ENCODE assay signal across 8 mouse cellular contexts in genomic region chr7:80025391-80026117, GRCm38 (mm10). TPM values are rescaled to one million over a fixed set of nuclear protein-coding genes. Genes with fewer than 3 reads are reported as not detected.
DNase-seq lines count a peak whose midpoint lies in the region; ATAC-seq and TF ChIP-seq lines count a peak whose summit lies in the region.

No protein-coding gene starts in this region.

- peaks cover 31% of the 10 kb centered on the region for H3K4me1 ChIP-seq in kidney, embryonic 16.5 days (ENCODE audit: insufficient read depth, low read length)
- peaks cover 3% of the 10 kb centered on the region for H3K4me1 ChIP-seq in bone marrow, adult 2 months (ENCODE audit: control insufficient read depth, insufficient read depth, low read length)

- no peaks in the 10 kb centered on the region for H3K27me3 ChIP-seq in kidney, embryonic 16.5 days (ENCODE audit: insufficient read depth, low read length)

- H3K4me2 ChIP-seq in kidney, embryonic 16.5 days (replicated peaks; ENCODE audit: low read depth, low read length), result peak overlapping the region; percentile 98

- no peak for TF ChIP-seq CTCF in bone marrow, adult 2 months (IDR thresholded peaks at IDR 0.05; ENCODE audit: control insufficient read depth, insufficient read depth, low read length)

- peak overlapping the region; percentile 96 for H3K9ac ChIP-seq in kidney, embryonic 16.5 days (replicated peaks; ENCODE audit: low read length)

- ATAC-seq in kidney, embryonic 16.5 days (ENCODE audit: low FRiP score, low TSS enrichment), result peak; percentile 7; the same call in 1 of the 2 replicates
- ATAC-seq in granulocyte monocyte progenitor cell, adult 5-6 weeks (replicated peaks; ENCODE audit: poor library complexity, severe bottlenecking), result peak; percentile 16
- ATAC-seq in frontal cortex, adult (ENCODE audit: low TSS enrichment), result no peak

- no peak for TF ChIP-seq POLR2A in bone marrow, adult 2 months (IDR thresholded peaks at IDR 0.05; ENCODE audit: borderline replicate concordance, control insufficient read depth, low read depth, low read length)

- DNase-seq in kidney, postnatal 10 days, result no peak
- DNase-seq in mesoderm, embryonic 11.5 days (ENCODE audit: low read depth, low spot score), result peak; percentile 20
- no peak for DNase-seq in adrenal gland, adult (ENCODE audit: inconsistent age in 2 of 2, low spot score in 1 of 2)
- DNase-seq in frontal cortex, adult 2 months (ENCODE audit: extremely low spot score in 1 of 2, low spot score in 1 of 2), result no peak

- H3K36me3 ChIP-seq in kidney, embryonic 16.5 days (ENCODE audit: insufficient read depth, low read length), result no peaks in the 10 kb centered on the region

- WGBS in kidney, embryonic 16.5 days, result under 1% methylated on average over 28 of the region's 28 CpGs
- under 1% methylated on average over 28 of the region's 28 CpGs for WGBS in bone marrow, adult 2 months

- H3K9me3 ChIP-seq in kidney, embryonic 16.5 days (ENCODE audit: low read length), result no peaks in the 10 kb centered on the region

- peak overlapping the region; percentile 61 for H3K4me3 ChIP-seq in kidney, embryonic 16.5 days (ENCODE audit: low read length)
- H3K4me3 ChIP-seq in bone marrow, adult 2 months (replicated peaks; ENCODE audit: control insufficient read depth, low read depth, low read length), result peak overlapping the region; percentile 72

- H3K27ac ChIP-seq in kidney, embryonic 16.5 days (ENCODE audit: low read length), result peak overlapping the region; percentile 99
- peak overlapping the region; percentile 94 for H3K27ac ChIP-seq in bone marrow, adult 2 months (ENCODE audit: control insufficient read depth, insufficient read depth, low read depth, low read length, poor library complexity)

RNA-seq across cellular contexts. Expression of gene Zfp710, which starts 0.9 kb away (rescaled TPM):
- 22.6 and 24.7 TPM in 2 replicates for polyA plus RNA-seq in kidney, embryonic 16.5 days (2015; fragmentation: Nextera tagmentation; extraction: Ambion mirVana)
- polyA plus RNA-seq in bone marrow, adult 2 months (2011; ENCODE audit: insufficient read depth, insufficient read length, low replicate concordance, missing spikeins), result 12.5 and 28.1 TPM in 2 replicates
- total RNA-seq in granulocyte monocyte progenitor cell, adult 5-6 weeks (2014; fragmentation: Nextera tagmentation), result 26.7 and 27.6 TPM in 2 replicates
- 13.7 and 24.3 TPM in 2 replicates for total RNA-seq in granulocyte monocyte progenitor cell, adult 5-6 weeks (2017)
- 19.5 and 20.2 TPM in 2 replicates for polyA plus RNA-seq in frontal cortex, adult 2 months (2012; rRNA removed)
